ENCODE assay signal across 26 mouse cellular contexts in the genomic region with DNA sequence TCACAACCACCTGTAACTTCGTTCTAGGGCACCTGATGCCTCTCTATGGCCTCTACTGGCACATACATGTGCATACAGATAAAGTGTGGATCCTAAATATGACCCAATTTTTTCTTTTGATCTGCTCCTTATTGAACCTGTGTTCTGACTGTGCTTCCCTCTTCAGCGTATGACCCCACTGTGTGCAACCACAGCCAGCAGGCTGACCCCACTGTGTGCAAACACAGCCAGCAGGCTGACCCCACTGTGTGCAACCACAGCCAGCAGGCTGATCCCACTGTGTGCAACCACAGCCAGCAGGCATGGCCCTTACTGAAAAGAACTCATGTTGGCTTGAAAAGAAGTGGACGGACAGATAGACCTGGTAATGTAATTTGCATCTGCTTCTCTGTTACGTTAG.
"Had no signal": no experiment of that assay in that cellular context is flagged by ENCODE, and none has a peak within 500 bp of the region (broad histone marks: within the 10 kb centered on the region; RNA-seq: fewer than 3 reads in every experiment).

No protein-coding gene starts in this region.

- ATAC-seq: hindbrain, postnatal 0 days; intestine, embryonic 16.5 days had no signal

- H3K36me3 ChIP-seq: heart, embryonic 13.5 days; heart, embryonic 15.5 days; hindbrain, embryonic 13.5 days; hindbrain, embryonic 15.5 days; kidney, embryonic 15.5 days; limb, embryonic 10.5 days; limb, embryonic 12.5 days; liver, embryonic 13.5 days; liver, embryonic 15.5 days had no signal

- H3K9me3 ChIP-seq: heart, embryonic 15.5 days; hindbrain, embryonic 13.5 days; hindbrain, embryonic 15.5 days; kidney, embryonic 15.5 days; limb, embryonic 10.5 days; liver, embryonic 13.5 days; liver, embryonic 15.5 days had no signal

- H3K27ac ChIP-seq: heart, adult 2 months; heart, embryonic 13.5 days; heart, embryonic 15.5 days; hindbrain, embryonic 13.5 days; hindbrain, embryonic 15.5 days; hindbrain, postnatal 0 days; kidney, embryonic 15.5 days; kidney, postnatal 0 days; limb, embryonic 10.5 days; limb, embryonic 12.5 days; liver, embryonic 13.5 days; liver, embryonic 15.5 days had no signal

- H3K9ac ChIP-seq: heart, embryonic 13.5 days; heart, embryonic 15.5 days; hindbrain, embryonic 13.5 days; hindbrain, embryonic 15.5 days; kidney, embryonic 15.5 days; limb, embryonic 12.5 days; liver, embryonic 13.5 days; liver, embryonic 15.5 days had no signal

- H3K4me2 ChIP-seq: heart, embryonic 13.5 days; heart, embryonic 15.5 days; hindbrain, embryonic 13.5 days; hindbrain, embryonic 15.5 days; kidney, embryonic 15.5 days; limb, embryonic 12.5 days; liver, embryonic 11.5 days; liver, embryonic 13.5 days; liver, embryonic 15.5 days had no signal

- DNase-seq: gastrocnemius, postnatal 14 days; gastrocnemius, postnatal 36 days; heart, adult 2 months; heart, postnatal 14 days; heart, postnatal 36 days; kidney, adult 11 months; kidney, adult 2 months; kidney, adult 9 months; kidney, postnatal 14 days; kidney, postnatal 36 days; layer of hippocampus, adult 9-11 months; layer of hippocampus, postnatal 36 days; liver; liver, embryonic 13.5 days had no signal

- H3K27me3 ChIP-seq: heart, embryonic 13.5 days; heart, embryonic 15.5 days; hindbrain, embryonic 13.5 days; hindbrain, embryonic 15.5 days; kidney, embryonic 15.5 days; limb, embryonic 12.5 days; liver, embryonic 13.5 days; liver, embryonic 15.5 days had no signal

- H3K4me1 ChIP-seq: heart, embryonic 13.5 days; heart, embryonic 15.5 days; hindbrain, embryonic 13.5 days; hindbrain, embryonic 15.5 days; kidney, embryonic 15.5 days; limb, embryonic 10.5 days; limb, embryonic 12.5 days; liver, embryonic 13.5 days; liver, embryonic 15.5 days had no signal

- H3K4me3 ChIP-seq: heart, adult 2 months; heart, embryonic 13.5 days; heart, embryonic 15.5 days; hindbrain, embryonic 13.5 days; hindbrain, embryonic 15.5 days; kidney, embryonic 15.5 days; limb, embryonic 10.5 days; limb, embryonic 12.5 days; liver, embryonic 13.5 days; liver, embryonic 15.5 days had no signal
